8 mouse cellular contexts compared by ENCODE assay signal in genomic region chr10:68276350-68276975, GRCm38 (mm10). TPM values are rescaled to one million over a fixed set of nuclear protein-coding genes. Genes with fewer than 3 reads are reported as not detected.
DNase-seq lines count a peak whose midpoint lies in the region; ATAC-seq and TF ChIP-seq lines count a peak whose summit lies in the region.

No protein-coding gene starts in this region.

- H3K9ac ChIP-seq in hindbrain, embryonic 16.5 days (ENCODE audit: low read depth, low read length), result peak overlapping the region; percentile 76

- 0% methylated on average over 28 of the region's 29 CpGs for WGBS in hindbrain, embryonic 16.5 days

- peak; percentile 67 for ATAC-seq in hindbrain, embryonic 16.5 days
- ATAC-seq in megakaryocyte, adult 5-6 weeks (ENCODE audit: poor library complexity, severe bottlenecking), result peak; percentile 47

- H3K4me3 ChIP-seq in gastrocnemius, adult 2 months, result peak overlapping the region; percentile 73
- peak overlapping the region; percentile 62 for H3K4me3 ChIP-seq in hindbrain, embryonic 16.5 days (ENCODE audit: low read length)
- peak overlapping the region; percentile 84 for H3K4me3 ChIP-seq in left cerebral cortex, adult 2 months

- peak overlapping the region; percentile 90 for H3K27ac ChIP-seq in gastrocnemius, adult 2 months
- H3K27ac ChIP-seq in hindbrain, embryonic 16.5 days (ENCODE audit: low read depth, low read length), result peak overlapping the region; percentile 85
- H3K27ac ChIP-seq in left cerebral cortex, adult 2 months, result peak overlapping the region; percentile 98

- no peak for TF ChIP-seq CTCF in gastrocnemius, adult 2 months (IDR thresholded peaks at IDR 0.05)
- no peak for TF ChIP-seq CTCF in left cerebral cortex, adult 2 months (IDR thresholded peaks at IDR 0.05)

- H3K9me3 ChIP-seq in hindbrain, embryonic 16.5 days (ENCODE audit: control insufficient read depth, low read length), result no peaks in the 10 kb centered on the region

- peaks cover 2% of the 10 kb centered on the region; the same call in 1 of the 2 replicates for H3K4me1 ChIP-seq in hindbrain, embryonic 16.5 days (ENCODE audit: control insufficient read depth, insufficient read depth, low read depth, low read length)

- DNase-seq in WW6 (ENCODE audit: low read depth, low spot score), result peak; percentile 68
- DNase-seq in cerebellum, postnatal 25 days, result peak; percentile 83 to 89
- DNase-seq in gastrocnemius, adult 2 months, result peak; percentile 79
- peak; percentile 63 to 67 for DNase-seq in left cerebral cortex, adult 2 months (ENCODE audit: extremely low spot score in 1 of 2, low spot score in 2 of 2)
- DNase-seq in right cerebral cortex, postnatal 10 days (ENCODE audit: low spot score in 2 of 2), result peak; percentile 81 to 85
- DNase-seq in urinary bladder, postnatal 25 days (ENCODE audit: low spot score), result peak; percentile 57

- intact Hi-C loops in gastrocnemius, adult 2 months (cut with DNase I), result loop anchor here (5.0 kb wide), 2 partner anchors 84 to 129 kb away; no protein-coding TSS in a partner anchor
- intact Hi-C loops in left cerebral cortex, adult 2 months (cut with DNase I), result loop anchor here (2.0 to 10.0 kb wide), 7 partner anchors 39 to 412 kb away; partner anchors contain the start of genes Cabcoco1 and Zfp365

- H3K27me3 ChIP-seq in hindbrain, embryonic 16.5 days (replicated peaks; ENCODE audit: control insufficient read depth, insufficient read depth, low read length), result no peaks in the 10 kb centered on the region

- H3K4me2 ChIP-seq in hindbrain, embryonic 16.5 days (ENCODE audit: low read length), result peak overlapping the region; percentile 81

- no peaks in the 10 kb centered on the region for H3K36me3 ChIP-seq in hindbrain, embryonic 16.5 days (ENCODE audit: control insufficient read depth, insufficient read depth, low read length)

RNA-seq across cellular contexts. Expression of gene Arid5b, which starts 2.1 kb away (rescaled TPM):
- total RNA-seq in gastrocnemius, adult 2 months (2021), result 10 to 100 TPM in 1 of 2 experiments, 1 to 10 TPM in 1; 8.3 to 16.9 TPM
- 16.6 TPM in 2 replicates for polyA plus RNA-seq in hindbrain, embryonic 16.5 days (2015; fragmentation: Nextera tagmentation; extraction: Ambion mirVana)
- 10 to 100 TPM; 32.3 to 38.3 TPM for total RNA-seq in left cerebral cortex, adult 2 months (2021)
- 28.5 and 29.3 TPM in 2 replicates for total RNA-seq in megakaryocyte, adult 5-6 weeks (2015)
- 14.4 and 14.5 TPM in 2 replicates for total RNA-seq in megakaryocyte, adult 5-6 weeks (2017)

Comparison
In these comparisons a context has a peak if more than half of its experiments do, and no peak if none do; other contexts are left out.
1. Peak in every context shown above with its lines: DNase-seq, ATAC-seq, H3K4me3 ChIP-seq and H3K27ac ChIP-seq.